Mouse (Mus musculus): ENCODE measurements at regions not wholly inside any gene's neighbourhood (a gene's known extent, or its start where the extent isn't known, plus 50 kb on each side); places are given as distances from the start of the nearest gene placed in this dataset.
"Not testable (repeated sequence)": the region's sequence is repeated elsewhere in the genome, so short reads cannot be mapped to it uniquely, and the experiment has no call there.

DNA sequence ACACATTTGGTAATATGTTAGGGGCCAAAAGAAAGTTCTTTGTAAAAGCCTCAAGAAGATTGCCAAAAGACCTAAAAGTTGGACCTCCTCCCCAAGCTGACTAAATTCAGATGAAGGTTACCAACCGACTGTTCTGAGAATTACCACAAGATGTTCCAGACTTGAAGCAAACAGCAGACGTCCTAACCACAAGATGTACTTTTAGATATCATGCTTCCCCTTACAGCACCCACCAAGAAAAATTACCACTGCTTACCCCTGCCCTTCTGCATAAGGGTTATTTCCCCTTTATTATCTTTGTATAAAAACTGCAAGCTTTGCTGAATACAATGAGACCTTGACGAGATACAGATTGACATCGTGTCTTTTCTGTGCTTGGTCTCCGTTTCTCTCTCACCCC is 121.6 kb upstream of the Cst10 start:
- ATAC-seq (ENCODE audit: extremely low read depth, insufficient number of reproducible peaks, low FRiP score, poor library complexity, severe bottlenecking): no peak

DNA sequence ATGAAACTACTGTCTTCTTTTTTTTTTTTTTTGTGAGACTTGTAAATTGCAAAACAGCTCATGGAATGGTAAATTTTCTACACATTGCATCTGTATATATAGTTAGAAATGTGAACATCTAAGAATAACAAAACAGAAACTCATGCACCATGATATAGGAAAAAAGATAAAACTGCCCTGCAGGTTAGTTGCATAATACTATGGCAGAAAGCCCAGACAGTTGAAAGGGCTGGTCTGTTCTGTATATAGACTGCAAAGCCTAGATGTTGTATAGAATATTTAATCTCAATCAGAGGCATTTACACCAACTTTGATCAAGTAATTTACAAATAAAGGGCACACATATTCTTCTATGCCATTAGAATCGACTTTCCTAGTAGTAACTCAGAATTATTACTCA is 120.7 kb upstream of the Cst10 start:
- ATAC-seq (ENCODE audit: extremely low read depth, insufficient number of reproducible peaks, low FRiP score, poor library complexity, severe bottlenecking): no peak

- ATAC-seq (ENCODE audit: extremely low read depth, insufficient number of reproducible peaks, low FRiP score, poor library complexity, severe bottlenecking): not testable (repeated sequence)
Observed at GRCm38 (mm10) chr2:149296936-149297335, 107.9 kb upstream of the Cst10 start.

GRCm38 (mm10) chr2:149305553-149305952 is 99.3 kb upstream of the Cst10 start:
- ATAC-seq (ENCODE audit: extremely low read depth, insufficient number of reproducible peaks, low FRiP score, poor library complexity, severe bottlenecking): no peak

DNA sequence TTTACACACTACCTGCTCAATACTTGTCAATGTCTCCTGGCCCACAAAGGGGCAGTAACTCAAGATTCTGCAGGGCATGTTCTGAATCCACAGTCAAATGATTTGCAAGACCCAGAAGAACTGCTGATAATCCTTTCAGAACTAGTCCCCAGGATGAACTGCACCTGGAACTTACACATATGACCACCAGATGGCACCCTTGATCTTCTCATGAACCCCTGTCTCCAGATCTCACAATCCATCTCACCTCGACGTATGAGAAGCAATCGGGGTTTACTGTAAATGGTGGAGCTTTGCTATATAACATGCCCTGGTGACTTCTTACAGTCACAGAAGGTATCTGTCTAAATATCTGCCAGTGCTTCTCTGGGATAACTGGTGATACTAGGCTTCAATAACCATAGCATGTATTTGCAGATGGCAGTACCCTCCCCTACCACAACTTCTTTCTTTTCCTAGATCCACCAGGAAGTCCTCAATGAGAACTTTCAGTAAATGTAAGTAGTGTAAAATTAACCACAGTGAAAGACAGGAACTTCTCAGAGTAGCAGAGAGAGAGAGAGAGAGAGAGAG is 54.5 kb upstream of the Cst10 start:
- peak; percentile 55; the same call in 1 of the 2 replicates for ATAC-seq (ENCODE audit: extremely low read depth, insufficient number of reproducible peaks, low FRiP score, poor library complexity, severe bottlenecking)
